Mouse (Mus musculus): ENCODE results near the gene Zbp1. TPM values are rescaled to one million over a fixed set of nuclear protein-coding genes. Genes with fewer than 3 reads are reported as not detected.

The Zbp1 gene
- polyA plus RNA-seq, 1 experiment = 63.7 TPM

DNA sequence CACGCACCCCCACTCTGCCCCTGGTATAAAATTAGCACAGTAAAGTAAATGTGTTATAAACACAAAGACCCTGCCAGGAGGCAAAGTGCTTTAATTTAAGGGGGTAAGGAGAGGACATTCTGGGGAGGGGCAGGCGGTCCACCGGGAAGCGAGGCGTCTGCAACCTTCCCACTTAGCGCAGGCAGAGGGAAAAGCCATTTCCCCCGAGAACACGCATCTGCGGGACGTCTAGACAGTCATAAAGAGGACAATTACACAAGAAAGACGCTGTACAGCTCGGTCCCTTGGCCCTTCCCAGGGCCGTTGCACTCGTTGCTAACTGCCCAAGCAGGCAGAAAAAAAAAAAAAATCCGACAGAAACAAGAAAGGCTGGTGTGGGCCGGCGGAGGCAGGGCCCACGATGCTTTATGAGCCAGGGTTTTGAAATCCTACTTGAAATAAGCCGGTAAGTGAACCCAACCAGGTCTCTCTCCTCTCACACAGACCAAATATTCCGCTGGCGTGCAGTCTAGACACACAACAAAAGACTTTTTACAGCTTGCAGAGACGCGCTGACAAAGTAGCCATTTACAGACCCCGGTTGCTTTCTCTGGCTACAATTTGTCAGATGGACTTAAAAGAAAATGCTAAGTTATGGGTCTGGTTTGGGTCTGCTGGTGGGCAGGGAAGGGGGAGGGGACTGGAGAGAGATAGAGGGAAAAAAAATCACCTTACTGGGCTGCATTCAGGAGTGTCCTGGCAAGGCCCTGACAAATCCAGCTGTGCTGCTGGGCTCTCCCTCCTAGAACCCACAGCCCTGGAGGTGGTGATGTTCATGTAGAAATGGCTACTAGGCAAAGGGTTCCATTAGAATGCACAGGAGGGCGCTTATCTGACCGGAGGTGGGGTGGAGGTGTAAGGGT lies 35.3 kb upstream of the Zbp1 start:
- no peaks in the 10 kb centered on the region; the same call in 1 of the 2 replicates for H3K27me3 ChIP-seq (ENCODE audit: control insufficient read depth, insufficient read depth, low read length)
- H3K4me1 ChIP-seq (replicated peaks; ENCODE audit: control insufficient read depth, insufficient read depth, low read length) = peaks cover 20% of the 10 kb centered on the region
- DNase-seq = no peak
- no peak for TF ChIP-seq CTCF (IDR thresholded peaks at IDR 0.05; ENCODE audit: borderline replicate concordance, control insufficient read depth, extremely low read depth, insufficient read depth, low read length, poor library complexity)
- TF ChIP-seq POLR2A (IDR thresholded peaks at IDR 0.05; ENCODE audit: control insufficient read depth, extremely low read depth, insufficient read depth, low read length, poor library complexity) = no peak
- H3K36me3 ChIP-seq (ENCODE audit: control insufficient read depth, insufficient read depth, low read length) = no peaks in the 10 kb centered on the region
- no peak overlapping the region for H3K27ac ChIP-seq (ENCODE audit: control insufficient read depth, insufficient read depth, low read length)
- 93% methylated on average over 26 of the region's 26 CpGs for WGBS
- no peak overlapping the region for H3K4me3 ChIP-seq (ENCODE audit: control insufficient read depth, insufficient read depth, low read length)

DNA sequence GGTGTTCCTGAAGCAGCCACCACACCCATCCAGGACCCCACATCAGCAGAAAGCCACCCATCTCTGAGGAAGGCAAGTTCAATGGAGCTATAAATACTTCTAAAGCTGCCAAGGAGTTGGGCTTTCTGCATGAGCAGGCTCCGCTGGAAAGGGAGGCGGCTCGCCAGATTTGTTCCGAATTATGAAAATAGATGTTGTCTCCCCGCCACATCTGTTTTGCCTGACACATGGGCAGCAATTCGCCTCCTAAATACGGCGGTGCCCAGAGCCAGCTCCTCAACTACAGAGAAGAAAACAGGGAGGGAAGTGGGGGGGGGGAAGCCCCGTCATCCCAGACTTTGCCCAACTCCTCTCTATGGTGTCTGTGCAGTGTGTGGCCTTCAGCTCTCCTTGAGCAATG lies 33.0 kb upstream of the Zbp1 start:
- DNase-seq = no peak
- H3K27ac ChIP-seq (ENCODE audit: control insufficient read depth, insufficient read depth, low read length) = no peak overlapping the region
- no peak for TF ChIP-seq POLR2A (IDR thresholded peaks at IDR 0.05; ENCODE audit: control insufficient read depth, extremely low read depth, insufficient read depth, low read length, poor library complexity)
- TF ChIP-seq CTCF (IDR thresholded peaks at IDR 0.05; ENCODE audit: borderline replicate concordance, control insufficient read depth, extremely low read depth, insufficient read depth, low read length, poor library complexity) = no peak
- H3K4me1 ChIP-seq (replicated peaks; ENCODE audit: control insufficient read depth, insufficient read depth, low read length) = peaks cover 22% of the 10 kb centered on the region
- no peaks in the 10 kb centered on the region; the same call in 1 of the 2 replicates for H3K27me3 ChIP-seq (ENCODE audit: control insufficient read depth, insufficient read depth, low read length)
- no peak overlapping the region for H3K4me3 ChIP-seq (ENCODE audit: control insufficient read depth, insufficient read depth, low read length)
- WGBS = 86% methylated on average over 9 of the region's 9 CpGs
- H3K36me3 ChIP-seq (ENCODE audit: control insufficient read depth, insufficient read depth, low read length) = no peaks in the 10 kb centered on the region

- Histone ChIP-seq H3K36me3 (ENCODE audit: control insufficient read depth, insufficient read depth, low read length) (no peaks in the 10 kb centered on the region), H3K27ac (ENCODE audit: control insufficient read depth, insufficient read depth, low read length) (no peak overlapping the region), H3K4me3 (ENCODE audit: control insufficient read depth, insufficient read depth, low read length) (no peak overlapping the region), H3K4me1 (replicated peaks; ENCODE audit: control insufficient read depth, insufficient read depth, low read length) (peaks cover 27% of the 10 kb centered on the region), H3K27me3 (ENCODE audit: control insufficient read depth, insufficient read depth, low read length) (no peaks in the 10 kb centered on the region; the same call in 1 of the 2 replicates)
- DNase-seq = no peak
- WGBS = 87% methylated on average over 7 of the region's 7 CpGs
- no peak for TF ChIP-seq POLR2A (IDR thresholded peaks at IDR 0.05; ENCODE audit: control insufficient read depth, extremely low read depth, insufficient read depth, low read length, poor library complexity)
- TF ChIP-seq CTCF (IDR thresholded peaks at IDR 0.05; ENCODE audit: borderline replicate concordance, control insufficient read depth, extremely low read depth, insufficient read depth, low read length, poor library complexity) = no peak
Measured at GRCm38 (mm10) chr2:173251133-173251532, 32.4 kb upstream of the Zbp1 start.

DNA sequence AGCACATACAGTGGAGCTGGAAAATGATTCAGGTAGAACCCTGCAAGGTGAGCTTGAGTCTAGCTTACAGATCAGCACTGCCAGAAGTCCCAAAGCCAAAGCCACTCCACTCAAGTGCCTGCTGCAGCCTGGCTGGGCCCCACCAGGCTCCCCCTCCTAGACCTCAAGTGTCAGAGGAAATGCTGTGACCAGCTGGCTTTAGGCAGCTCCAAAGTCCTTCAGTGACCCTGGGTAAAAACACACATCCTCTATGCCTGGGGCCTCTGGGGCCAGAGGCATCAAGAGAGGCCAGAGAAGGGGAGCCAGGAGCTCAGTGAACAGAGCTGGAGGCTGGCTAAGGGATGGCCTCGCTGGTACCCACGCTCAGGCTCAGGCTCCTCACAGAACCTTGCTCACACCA lies 31.7 kb upstream of the Zbp1 start:
- DNase-seq = no peak
- no peaks in the 10 kb centered on the region for H3K27me3 ChIP-seq (ENCODE audit: control insufficient read depth, insufficient read depth, low read length)
- no peak overlapping the region for H3K27ac ChIP-seq (ENCODE audit: control insufficient read depth, insufficient read depth, low read length)
- peaks cover 28% of the 10 kb centered on the region for H3K4me1 ChIP-seq (replicated peaks; ENCODE audit: control insufficient read depth, insufficient read depth, low read length)
- no peaks in the 10 kb centered on the region for H3K36me3 ChIP-seq (ENCODE audit: control insufficient read depth, insufficient read depth, low read length)
- no peak for TF ChIP-seq CTCF (IDR thresholded peaks at IDR 0.05; ENCODE audit: borderline replicate concordance, control insufficient read depth, extremely low read depth, insufficient read depth, low read length, poor library complexity)
- TF ChIP-seq POLR2A (IDR thresholded peaks at IDR 0.05; ENCODE audit: control insufficient read depth, extremely low read depth, insufficient read depth, low read length, poor library complexity) = no peak
- H3K4me3 ChIP-seq (ENCODE audit: control insufficient read depth, insufficient read depth, low read length) = no peak overlapping the region
- 59% methylated on average over 2 of the region's 2 CpGs for WGBS

DNA sequence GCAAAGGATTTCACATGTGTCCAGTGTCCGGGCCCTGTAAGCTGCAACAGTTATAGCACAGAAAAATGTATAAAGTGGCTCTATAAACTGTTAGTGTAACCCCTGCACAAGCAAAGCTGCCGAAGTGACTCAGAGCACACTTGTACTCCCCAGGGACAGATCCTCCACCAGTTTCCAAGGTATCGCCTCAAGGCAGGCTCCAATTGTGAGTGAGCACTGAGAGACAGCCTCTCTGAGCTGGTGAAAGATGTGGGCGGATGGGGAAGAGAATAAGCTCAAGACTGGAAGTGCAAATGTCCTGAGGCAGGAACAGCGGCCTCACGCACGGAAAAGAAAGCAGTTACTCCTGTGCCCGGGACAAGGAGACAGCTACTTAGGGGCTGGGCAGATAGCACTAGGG lies 31.2 kb upstream of the Zbp1 start:
- H3K36me3 ChIP-seq (ENCODE audit: control insufficient read depth, insufficient read depth, low read length) = no peaks in the 10 kb centered on the region
- no peak overlapping the region for H3K27ac ChIP-seq (ENCODE audit: control insufficient read depth, insufficient read depth, low read length)
- WGBS = 96% methylated on average over 8 of the region's 8 CpGs
- no peaks in the 10 kb centered on the region for H3K27me3 ChIP-seq (ENCODE audit: control insufficient read depth, insufficient read depth, low read length)
- TF ChIP-seq POLR2A (IDR thresholded peaks at IDR 0.05; ENCODE audit: control insufficient read depth, extremely low read depth, insufficient read depth, low read length, poor library complexity) = no peak
- TF ChIP-seq CTCF (IDR thresholded peaks at IDR 0.05; ENCODE audit: borderline replicate concordance, control insufficient read depth, extremely low read depth, insufficient read depth, low read length, poor library complexity) = no peak
- no peak overlapping the region for H3K4me3 ChIP-seq (ENCODE audit: control insufficient read depth, insufficient read depth, low read length)
- no peak for DNase-seq
- H3K4me1 ChIP-seq (replicated peaks; ENCODE audit: control insufficient read depth, insufficient read depth, low read length) = peaks cover 28% of the 10 kb centered on the region

DNA sequence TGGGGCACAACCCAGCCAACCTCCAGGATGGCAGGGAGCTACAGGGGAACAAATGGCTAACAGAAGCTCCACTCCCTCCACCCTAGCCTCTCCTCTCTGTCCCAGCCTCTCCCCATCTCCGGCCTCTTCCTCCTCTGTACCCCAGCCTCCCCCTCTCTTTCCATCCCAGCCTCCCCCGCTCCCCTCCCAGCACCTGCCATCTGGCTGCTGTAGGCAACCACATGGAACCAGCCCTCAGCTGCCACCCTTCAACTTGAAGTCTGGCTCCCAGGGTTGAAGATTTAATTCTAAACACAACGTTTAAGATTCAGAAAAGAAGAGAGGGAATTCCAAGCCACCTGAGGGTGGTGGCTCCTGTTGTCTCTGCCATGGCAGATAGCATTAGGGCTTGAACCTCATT lies 30.7 kb upstream of the Zbp1 start:
- no peaks in the 10 kb centered on the region for H3K36me3 ChIP-seq (ENCODE audit: control insufficient read depth, insufficient read depth, low read length)
- WGBS = 62% methylated on average over 3 of the region's 3 CpGs
- H3K4me3 ChIP-seq (ENCODE audit: control insufficient read depth, insufficient read depth, low read length) = no peak overlapping the region
- H3K27me3 ChIP-seq (ENCODE audit: control insufficient read depth, insufficient read depth, low read length) = no peaks in the 10 kb centered on the region
- DNase-seq = no peak
- TF ChIP-seq POLR2A (IDR thresholded peaks at IDR 0.05; ENCODE audit: control insufficient read depth, extremely low read depth, insufficient read depth, low read length, poor library complexity) (no peak), CTCF (IDR thresholded peaks at IDR 0.05; ENCODE audit: borderline replicate concordance, control insufficient read depth, extremely low read depth, insufficient read depth, low read length, poor library complexity) (no peak)
- no peak overlapping the region for H3K27ac ChIP-seq (ENCODE audit: control insufficient read depth, insufficient read depth, low read length)
- peaks cover 28% of the 10 kb centered on the region for H3K4me1 ChIP-seq (replicated peaks; ENCODE audit: control insufficient read depth, insufficient read depth, low read length)
